Mouse (Mus musculus) heart, postnatal 0 days (tissue): ENCODE measurements around the gene 4933424G06Rik.

Experiments used
- CTCF ChIP-seq: IDR thresholded peaks from 2 replicates; pipeline ENCODE4 v1.5.1; 2016; ENCODE audit warnings: antibody characterized with exemption, control low read depth, low read depth
- EP300 ChIP-seq: IDR thresholded peaks from 2 replicates; pipeline ENCODE4 v1.6.1; 2016; ENCODE audit warnings: antibody characterized with exemption, low read depth

DNA sequence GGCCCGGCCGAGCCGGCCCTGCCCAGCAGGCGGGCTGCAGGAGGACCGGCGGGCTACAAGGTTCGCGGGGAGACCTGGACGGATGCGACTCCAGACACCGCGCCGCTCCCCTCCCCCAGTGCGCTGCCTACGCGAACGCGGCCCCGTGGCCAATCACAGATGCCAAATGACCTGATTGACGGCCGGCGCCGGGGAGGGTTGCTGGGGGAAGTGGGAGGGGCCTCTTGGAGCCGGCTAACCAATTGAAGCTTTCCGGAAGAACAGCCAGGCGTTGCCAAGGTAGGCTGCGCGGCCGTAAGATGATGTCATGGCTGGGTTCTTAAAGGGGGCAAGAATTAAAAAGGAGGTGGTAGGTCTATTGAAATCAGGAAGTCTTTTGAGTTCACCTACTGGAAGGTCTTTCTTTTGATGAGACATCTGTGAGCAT lies at the start of gene 4933424G06Rik:
- no peak for TF ChIP-seq EP300
- no peak for TF ChIP-seq CTCF
